In the genomic region with DNA sequence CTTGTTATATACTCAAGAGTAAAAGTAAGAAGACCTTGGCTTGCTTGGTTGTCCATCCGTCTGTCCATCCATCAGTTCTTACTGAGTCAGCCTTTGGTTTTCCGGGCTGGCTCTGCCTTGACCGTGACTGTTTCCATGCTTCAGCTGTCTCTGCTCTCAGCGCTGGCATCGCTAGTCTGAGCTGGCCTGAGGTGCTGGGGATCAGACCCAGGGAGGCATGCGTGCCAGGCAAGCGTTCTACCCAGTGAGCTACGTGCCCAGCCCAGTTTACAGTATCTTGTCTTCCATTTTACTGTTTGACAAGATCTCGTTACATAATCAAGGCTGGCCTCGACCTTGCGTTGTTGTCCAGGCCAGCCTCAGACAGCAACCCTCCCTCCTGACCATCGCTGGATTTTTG, we compare ENCODE assay signal across 19 mouse cellular contexts.
"Had no signal": no experiment of that assay in that cellular context is flagged by ENCODE, and none has a peak within 500 bp of the region (broad histone marks: within the 10 kb centered on the region; RNA-seq: fewer than 3 reads in every experiment).

No protein-coding gene starts in this region.

- H3K4me1 ChIP-seq: midbrain, embryonic 10.5 days had no signal

- H3K36me3 ChIP-seq: limb, embryonic 12.5 days; limb, embryonic 15.5 days had no signal

- DNase-seq: kidney, adult 9 months; kidney, postnatal 36 days; layer of hippocampus, adult 9-11 months; left cerebral cortex, postnatal 4 days; liver, postnatal 0 days; lung, embryonic 14.5 days; lung, postnatal 36 days; midbrain, embryonic 14.5 days; thymus, adult 2 months; thymus, postnatal 14 days; thymus, postnatal 4 days had no signal

- H3K4me2 ChIP-seq: limb, embryonic 12.5 days; limb, embryonic 15.5 days; liver, embryonic 11.5 days; lung, embryonic 14.5 days had no signal

- H3K27me3 ChIP-seq: limb, embryonic 12.5 days; limb, embryonic 15.5 days; megakaryocyte, embryonic 14.5 days had no signal

- H3K9me3 ChIP-seq: limb, embryonic 12.5 days; limb, embryonic 15.5 days; megakaryocyte, embryonic 14.5 days; midbrain, embryonic 10.5 days had no signal

- H3K4me3 ChIP-seq: limb, embryonic 12.5 days; limb, embryonic 15.5 days; megakaryocyte, embryonic 14.5 days; midbrain, embryonic 10.5 days had no signal

- H3K27ac ChIP-seq: kidney, postnatal 0 days; limb, embryonic 12.5 days; limb, embryonic 15.5 days; liver, embryonic 14.5 days; midbrain, embryonic 10.5 days had no signal

- ATAC-seq: liver, postnatal 0 days; lung, postnatal 0 days had no signal

- H3K9ac ChIP-seq: limb, embryonic 12.5 days; limb, embryonic 15.5 days; liver, embryonic 14.5 days; liver, postnatal 0 days; lung, embryonic 14.5 days had no signal
